Mouse (Mus musculus) neural tube, embryonic 15.5 days (tissue): ENCODE data around the gene Dmgdh. TPM values are rescaled to one million over a fixed set of nuclear protein-coding genes. Genes with fewer than 3 reads are reported as not detected.

Experiments
- ATAC-seq: fragments of 200-750 bp; cut with Nextera tagmentation; 2 replicates; pipeline ENCODE4 v1.8.0; 2017; ENCODE audit warnings: mild to moderate bottlenecking, moderate TSS enrichment, moderate library complexity; ENCODE audit not compliant: low FRiP score
- H3K27ac ChIP-seq: fragments of 300-500 bp; sonication (generic); replicated peaks from 2 replicates; pipeline ENCODE4 v1.5.1; 2015; ENCODE audit warnings: mild to moderate bottlenecking, inconsistent platforms
- H3K27me3 ChIP-seq: fragments of 300-500 bp; sonication (generic); replicated peaks from 2 replicates; pipeline ENCODE4 v1.6.1; 2015; ENCODE audit warnings: inconsistent platforms
- H3K36me3 ChIP-seq: fragments of 300-500 bp; sonication (generic); 2 replicates; pipeline ENCODE4 v1.6.1; 2015; ENCODE audit warnings: inconsistent platforms
- H3K4me1 ChIP-seq: fragments of 300-500 bp; sonication (generic); 2 replicates; pipeline ENCODE4 v1.6.1; 2015; ENCODE audit warnings: inconsistent platforms
- H3K4me2 ChIP-seq: fragments of 300-500 bp; sonication (generic); 2 replicates; pipeline ENCODE4 v1.6.1; 2015; ENCODE audit warnings: inconsistent platforms, mild to moderate bottlenecking, moderate library complexity
- H3K4me3 ChIP-seq: fragments of 300-500 bp; sonication (generic); replicated peaks from 2 replicates; pipeline ENCODE4 v1.5.1; 2015; ENCODE audit warnings: mild to moderate bottlenecking, inconsistent platforms
- H3K9ac ChIP-seq: fragments of 300-500 bp; sonication (generic); replicated peaks from 2 replicates; pipeline ENCODE4 v1.6.1; 2015; ENCODE audit warnings: mild to moderate bottlenecking, inconsistent platforms
- H3K9me3 ChIP-seq: fragments of 300-500 bp; sonication (generic); replicated peaks from 2 replicates; pipeline ENCODE4 v1.6.1; 2016; ENCODE audit warnings: inconsistent platforms
- WGBS: fragments of 180-500 bp; shearing (Covaris S2); methylation state at CpG from one replicate; pipeline ENCODE4 v1.1.7; 2015; ENCODE audit warnings: mixed read lengths; 5-methylcytosine and 5-hydroxymethylcytosine counted together
- polyA plus RNA-seq: library from polyadenylated mRNA; unstranded; fragments of >200 nt; fragmentation: Nextera tagmentation; extraction: Ambion mirVana; gene quantifications from 2 replicates; pipeline ENCODE4 v1.2.1, GENCODE M21; 2015

The Dmgdh gene
- polyA plus RNA-seq, 1 experiment from 2014 or later: 0.18 TPM

DNA sequence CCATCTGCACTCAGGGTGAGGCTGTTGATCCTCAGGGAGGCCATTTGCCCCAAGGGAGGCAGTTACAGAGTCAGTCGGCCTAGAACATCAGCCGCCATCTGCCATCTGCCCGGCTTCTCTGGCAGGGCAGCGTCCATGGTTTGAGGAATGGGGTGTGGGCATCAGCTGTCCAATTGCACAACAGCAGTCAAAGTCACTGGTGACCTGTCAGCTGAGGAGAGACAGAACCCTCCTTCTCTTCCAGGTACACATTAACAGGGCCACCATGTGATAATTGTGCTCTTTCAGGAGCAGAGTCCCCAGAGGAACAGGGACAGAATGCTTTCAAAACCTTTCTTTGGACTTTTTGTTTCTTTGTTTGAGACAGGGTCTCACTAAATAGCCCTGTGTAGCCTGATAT lies 1.9 kb upstream of the Dmgdh start:
- Histone ChIP-seq H3K9me3 (no peaks in the 10 kb centered on the region), H3K4me1 (peaks cover 5% of the 10 kb centered on the region; the same call in 1 of the 2 replicates), H3K36me3 (no peaks in the 10 kb centered on the region), H3K4me2 (no peak overlapping the region), H3K4me3 (no peak overlapping the region), H3K9ac (no peak overlapping the region), H3K27ac (no peak overlapping the region), H3K27me3 (peaks cover 8% of the 10 kb centered on the region)
- ATAC-seq: no peak
- WGBS: 87% methylated on average over 4 of the region's 4 CpGs

DNA sequence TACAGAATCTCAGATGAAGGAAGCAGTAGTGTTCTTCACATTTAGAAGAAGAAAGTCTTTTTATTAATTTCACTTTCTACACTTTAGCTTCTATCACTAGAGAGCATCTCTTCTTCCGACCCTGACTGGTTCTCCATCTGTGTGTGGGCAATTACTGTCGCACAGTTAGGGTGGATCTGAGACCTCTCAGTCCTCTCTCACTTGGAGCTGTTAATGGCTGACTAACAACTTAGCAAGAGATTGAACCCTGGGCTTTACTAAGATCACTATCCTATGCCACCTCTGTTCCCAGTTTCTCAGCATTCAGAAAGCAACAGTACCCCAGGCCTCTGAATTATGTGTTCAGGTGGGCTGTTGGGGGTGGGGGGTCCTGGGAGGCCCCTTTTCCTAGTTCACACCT lies 937 bp upstream of the Dmgdh start:
- Histone ChIP-seq H3K27me3 (peaks cover 8% of the 10 kb centered on the region), H3K27ac (no peak overlapping the region), H3K4me1 (peaks cover 5% of the 10 kb centered on the region; the same call in 1 of the 2 replicates), H3K9me3 (no peaks in the 10 kb centered on the region), H3K9ac (no peak overlapping the region), H3K4me3 (no peak overlapping the region), H3K36me3 (no peaks in the 10 kb centered on the region), H3K4me2 (no peak overlapping the region)
- no peak for ATAC-seq
- WGBS: 59% methylated on average over 2 of the region's 2 CpGs

DNA sequence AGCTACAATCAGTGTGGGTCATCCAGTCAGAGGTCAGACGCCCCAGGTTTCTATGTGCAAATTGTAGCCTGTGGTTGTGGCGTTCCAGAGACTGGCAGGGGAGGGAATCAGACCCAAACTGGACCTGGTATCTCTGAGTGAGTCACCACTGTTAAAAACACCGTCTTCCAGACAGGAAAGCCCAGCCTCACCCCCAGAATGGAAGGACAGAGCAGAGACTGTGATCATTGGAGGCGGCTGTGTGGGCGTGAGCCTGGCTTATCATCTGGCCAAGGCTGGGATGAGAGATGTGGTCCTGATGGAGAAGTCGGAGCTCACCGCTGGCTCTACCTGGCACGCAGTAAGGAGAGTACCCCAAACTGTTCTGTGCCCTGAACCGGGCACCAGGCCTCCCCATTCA lies 2.6 kb downstream of the Dmgdh start:
- H3K27me3 ChIP-seq: peaks cover 8% of the 10 kb centered on the region
- H3K9ac ChIP-seq: no peak overlapping the region
- no peaks in the 10 kb centered on the region for H3K36me3 ChIP-seq
- H3K4me3 ChIP-seq: no peak overlapping the region
- H3K4me1 ChIP-seq: peaks cover 5% of the 10 kb centered on the region; the same call in 1 of the 2 replicates
- no peak for ATAC-seq
- H3K27ac ChIP-seq: no peak overlapping the region
- WGBS: 90% methylated on average over 9 of the region's 9 CpGs
- no peaks in the 10 kb centered on the region for H3K9me3 ChIP-seq
- no peak overlapping the region for H3K4me2 ChIP-seq

DNA sequence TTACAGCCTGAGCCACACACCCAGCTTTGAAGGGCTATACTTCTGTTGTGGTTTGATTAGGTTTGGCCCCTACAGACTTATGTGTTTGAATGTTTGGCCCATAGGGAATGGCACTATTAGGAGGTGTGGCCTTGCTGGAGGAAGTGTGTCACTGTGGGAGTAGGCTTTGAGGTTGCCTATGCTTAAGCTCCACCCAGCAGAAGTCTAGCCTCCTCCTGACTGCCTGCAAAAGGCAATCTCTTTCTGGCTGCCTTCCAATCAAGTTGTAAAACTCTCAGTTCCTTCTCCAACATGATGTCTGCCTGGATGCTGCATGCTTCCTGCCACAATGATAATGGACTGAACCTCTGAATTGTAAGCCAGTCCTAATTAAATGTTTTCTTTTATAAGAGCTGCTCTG lies 9.1 kb downstream of the Dmgdh start:
- Histone ChIP-seq H3K27me3 (no peaks in the 10 kb centered on the region), H3K4me1 (no peaks in the 10 kb centered on the region), H3K36me3 (no peaks in the 10 kb centered on the region), H3K4me2 (no peak overlapping the region), H3K9ac (no peak overlapping the region), H3K4me3 (no peak overlapping the region), H3K27ac (no peak overlapping the region; the same call in 1 of the 2 replicates), H3K9me3 (no peaks in the 10 kb centered on the region)
- ATAC-seq: no peak

DNA sequence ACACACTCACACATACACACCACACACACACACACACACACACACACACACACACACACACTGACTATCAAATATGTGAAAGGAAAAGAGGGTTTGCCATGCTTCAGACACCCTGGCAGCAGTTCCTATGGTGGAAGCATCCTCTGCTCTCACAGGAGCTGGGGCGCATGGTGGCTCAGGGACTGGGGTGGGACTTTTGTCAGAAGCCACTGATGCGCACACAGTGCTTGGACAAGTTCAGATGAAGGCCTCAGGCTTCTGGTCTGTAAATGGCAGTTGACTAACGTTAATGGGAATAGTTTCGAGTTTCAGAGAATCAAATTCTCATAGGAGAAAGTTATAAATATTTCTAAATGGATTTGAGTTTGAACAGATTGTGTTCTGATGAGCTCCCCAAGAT lies 11.0 kb downstream of the Dmgdh start:
- Histone ChIP-seq H3K4me3 (no peak overlapping the region), H3K4me1 (no peaks in the 10 kb centered on the region), H3K4me2 (no peak overlapping the region), H3K9me3 (no peaks in the 10 kb centered on the region), H3K27me3 (no peaks in the 10 kb centered on the region), H3K36me3 (no peaks in the 10 kb centered on the region), H3K27ac (no peak overlapping the region), H3K9ac (no peak overlapping the region)
- 71% methylated on average over 4 of the region's 4 CpGs for WGBS
- ATAC-seq: no peak

DNA sequence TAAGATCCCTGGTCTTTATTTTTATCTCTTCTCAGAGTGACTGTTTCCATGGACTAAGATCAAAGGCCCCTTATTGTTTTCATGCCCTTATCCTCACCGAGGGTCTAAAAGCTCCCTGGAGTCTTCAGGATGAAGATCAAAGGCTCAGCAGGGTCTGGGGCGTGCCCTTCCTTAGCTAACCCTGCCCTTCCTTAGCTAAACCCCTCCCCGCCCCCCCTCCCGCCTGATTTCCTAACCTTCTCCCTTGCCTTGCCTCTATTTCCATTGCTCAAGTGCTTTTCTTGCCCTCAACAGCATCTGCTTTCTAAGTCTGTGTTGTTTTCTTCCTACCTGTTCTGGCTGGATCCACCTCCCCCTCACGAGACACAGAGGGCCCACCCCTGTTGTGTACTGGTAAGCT lies 13.1 kb downstream of the Dmgdh start:
- no peaks in the 10 kb centered on the region for H3K4me1 ChIP-seq
- H3K36me3 ChIP-seq: no peaks in the 10 kb centered on the region
- no peaks in the 10 kb centered on the region for H3K9me3 ChIP-seq
- H3K27ac ChIP-seq: no peak overlapping the region
- WGBS: 14% methylated on average over 5 of the region's 5 CpGs
- H3K4me2 ChIP-seq: no peak overlapping the region
- no peak overlapping the region for H3K9ac ChIP-seq
- no peaks in the 10 kb centered on the region for H3K27me3 ChIP-seq
- H3K4me3 ChIP-seq: no peak overlapping the region
- no peak for ATAC-seq

DNA sequence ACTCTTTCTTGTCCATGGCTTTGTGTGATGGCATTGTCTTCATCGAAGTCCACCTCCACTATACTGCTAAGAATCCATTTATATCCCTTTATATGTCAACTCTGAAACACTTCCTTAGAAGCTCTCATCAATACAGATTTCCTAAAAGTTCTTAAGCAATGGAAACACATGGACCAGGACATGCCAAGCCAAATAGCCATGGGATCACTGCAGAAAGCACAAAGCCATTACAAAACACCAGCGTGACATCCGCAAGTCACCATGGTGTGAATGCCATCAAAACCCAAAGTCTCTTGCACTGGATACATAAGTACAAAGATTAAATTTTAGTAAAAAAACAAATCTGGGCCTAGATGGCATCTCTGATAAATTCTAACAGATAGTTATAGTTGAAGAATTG lies 15.3 kb downstream of the Dmgdh start:
- no peaks in the 10 kb centered on the region for H3K36me3 ChIP-seq
- H3K9me3 ChIP-seq: no peaks in the 10 kb centered on the region; the same call in 1 of the 2 replicates
- no peak for ATAC-seq
- H3K27ac ChIP-seq: no peak overlapping the region
- H3K4me3 ChIP-seq: no peak overlapping the region
- no peak overlapping the region for H3K4me2 ChIP-seq
- no peaks in the 10 kb centered on the region for H3K27me3 ChIP-seq
- WGBS: 92% methylated on average over 3 of the region's 3 CpGs
- no peak overlapping the region for H3K9ac ChIP-seq
- H3K4me1 ChIP-seq: no peaks in the 10 kb centered on the region

DNA sequence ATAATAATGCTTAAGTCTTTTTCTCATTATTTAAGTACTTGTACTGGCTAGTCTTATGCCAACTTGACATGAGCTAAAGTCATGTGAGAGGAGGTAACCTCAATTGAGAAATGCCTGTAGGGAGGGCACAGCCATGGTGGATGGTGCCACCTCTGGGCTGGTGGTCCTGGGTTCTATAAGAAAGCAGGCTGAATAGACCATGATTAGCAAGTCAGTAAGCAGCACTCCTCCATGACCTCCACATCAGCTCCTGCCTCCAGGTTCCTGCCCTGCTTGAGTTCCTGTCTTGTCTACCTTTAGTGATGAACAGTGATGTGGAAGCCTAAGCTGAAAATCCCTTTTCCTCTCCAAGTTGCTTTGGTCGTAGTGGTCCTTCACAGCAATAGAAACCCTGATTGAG lies 16.6 kb downstream of the Dmgdh start:
- H3K36me3 ChIP-seq: no peaks in the 10 kb centered on the region
- no peaks in the 10 kb centered on the region for H3K27me3 ChIP-seq
- ATAC-seq: no peak
- H3K9ac ChIP-seq: no peak overlapping the region
- no peak overlapping the region for H3K4me3 ChIP-seq
- 93% methylated on average over 1 of the region's 1 CpGs for WGBS
- no peak overlapping the region for H3K4me2 ChIP-seq
- no peak overlapping the region for H3K27ac ChIP-seq
- no peaks in the 10 kb centered on the region for H3K4me1 ChIP-seq
- no peaks in the 10 kb centered on the region; the same call in 1 of the 2 replicates for H3K9me3 ChIP-seq

DNA sequence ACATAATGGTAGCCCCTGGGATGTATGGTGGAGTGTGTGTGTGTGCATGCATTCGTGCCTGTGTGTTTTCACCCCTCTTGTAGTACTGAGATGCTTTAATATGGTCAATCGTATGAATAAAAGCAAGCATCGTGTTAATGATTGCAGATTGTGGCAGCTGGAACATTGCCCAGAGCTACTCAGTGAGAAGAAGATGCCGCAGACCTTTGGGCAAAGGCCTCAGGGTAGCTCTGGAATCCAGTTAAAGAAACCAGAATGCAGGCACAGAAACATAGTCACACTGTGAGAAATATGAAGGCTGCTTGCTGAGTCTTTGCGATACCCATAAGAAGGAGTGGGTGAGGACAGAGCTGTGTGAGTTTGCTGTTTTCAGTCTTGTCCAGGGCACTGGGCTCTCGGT lies 24.6 kb downstream of the Dmgdh start:
- H3K4me3 ChIP-seq: no peak overlapping the region
- H3K4me1 ChIP-seq: no peaks in the 10 kb centered on the region
- WGBS: 76% methylated on average over 6 of the region's 6 CpGs
- H3K4me2 ChIP-seq: no peak overlapping the region
- H3K9ac ChIP-seq: no peak overlapping the region
- ATAC-seq: no peak
- H3K36me3 ChIP-seq: no peaks in the 10 kb centered on the region
- no peaks in the 10 kb centered on the region for H3K27me3 ChIP-seq
- no peak overlapping the region for H3K27ac ChIP-seq
- no peaks in the 10 kb centered on the region; the same call in 1 of the 2 replicates for H3K9me3 ChIP-seq

DNA sequence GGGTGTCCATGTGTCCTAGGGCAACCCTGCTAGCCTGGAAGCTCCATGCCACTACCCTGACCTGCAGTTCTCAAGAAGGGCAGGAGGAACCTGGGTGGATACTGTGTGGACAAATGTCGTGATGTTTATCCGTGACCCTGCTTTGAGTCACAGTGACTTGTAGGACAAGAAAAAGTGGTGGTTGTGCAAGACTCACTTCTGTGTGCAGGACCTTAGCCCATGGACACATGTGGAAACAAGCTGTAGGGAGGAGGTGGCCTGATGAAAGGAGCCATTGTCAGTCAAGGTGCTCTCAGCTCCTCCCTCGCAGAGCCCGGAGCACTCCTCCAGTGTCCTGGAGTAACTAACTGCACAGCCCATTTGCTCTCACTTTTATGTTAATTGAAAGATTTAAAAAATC lies 31.5 kb downstream of the Dmgdh start:
- H3K9ac ChIP-seq: no peak overlapping the region
- ATAC-seq: no peak
- 83% methylated on average over 4 of the region's 4 CpGs for WGBS
- H3K27ac ChIP-seq: no peak overlapping the region
- no peaks in the 10 kb centered on the region for H3K4me1 ChIP-seq
- H3K27me3 ChIP-seq: no peaks in the 10 kb centered on the region
- H3K9me3 ChIP-seq: no peaks in the 10 kb centered on the region
- H3K4me2 ChIP-seq: no peak overlapping the region
- no peak overlapping the region for H3K4me3 ChIP-seq
- H3K36me3 ChIP-seq: no peaks in the 10 kb centered on the region

DNA sequence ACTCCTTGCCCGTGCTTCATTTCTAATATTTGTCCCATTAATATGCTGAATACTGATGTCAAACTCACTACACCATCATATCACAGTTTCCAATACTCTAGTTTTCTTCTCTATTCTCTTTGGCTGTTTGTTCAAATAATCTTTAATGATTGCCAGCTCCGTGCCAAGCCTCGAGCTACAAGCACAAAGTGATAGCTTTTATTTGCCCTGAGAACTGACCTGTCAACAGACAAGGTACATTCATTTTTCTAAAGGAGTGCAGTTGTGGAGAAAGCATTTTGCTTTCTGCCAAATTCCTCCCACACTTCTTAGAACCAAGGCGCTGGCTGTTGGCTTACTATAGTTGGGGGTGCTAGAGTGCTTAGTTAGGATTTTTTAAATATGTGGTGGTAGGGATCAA lies 33.0 kb downstream of the Dmgdh start:
- no peak overlapping the region for H3K9ac ChIP-seq
- H3K4me3 ChIP-seq: no peak overlapping the region
- H3K27ac ChIP-seq: no peak overlapping the region
- H3K4me2 ChIP-seq: no peak overlapping the region
- no peaks in the 10 kb centered on the region for H3K27me3 ChIP-seq
- no peaks in the 10 kb centered on the region for H3K4me1 ChIP-seq
- 85% methylated on average over 4 of the region's 4 CpGs for WGBS
- no peaks in the 10 kb centered on the region for H3K36me3 ChIP-seq
- H3K9me3 ChIP-seq: no peaks in the 10 kb centered on the region
- no peak for ATAC-seq

DNA sequence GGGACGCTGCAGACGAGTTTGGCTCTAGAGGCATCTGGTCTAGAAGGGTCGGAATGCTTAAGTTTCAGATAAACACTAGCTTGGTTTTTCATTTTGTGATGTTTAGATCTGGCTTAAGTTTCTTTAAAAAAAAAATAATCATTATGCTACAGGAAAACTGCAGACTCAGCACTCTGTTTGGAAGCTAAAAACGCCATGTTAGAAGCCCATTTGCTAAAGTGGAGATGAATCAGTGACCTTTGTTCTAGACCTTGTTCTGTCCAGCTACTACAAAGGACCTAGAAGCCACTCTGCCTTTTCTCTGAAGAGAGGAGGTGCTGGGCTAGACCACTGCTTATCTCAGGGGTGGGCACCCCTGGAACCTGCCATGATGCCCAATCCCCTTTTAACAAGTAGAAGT lies 36.1 kb downstream of the Dmgdh start:
- Histone ChIP-seq H3K4me1 (no peaks in the 10 kb centered on the region), H3K4me3 (no peak overlapping the region), H3K4me2 (no peak overlapping the region), H3K27me3 (no peaks in the 10 kb centered on the region), H3K9me3 (no peaks in the 10 kb centered on the region), H3K9ac (no peak overlapping the region), H3K36me3 (no peaks in the 10 kb centered on the region), H3K27ac (no peak overlapping the region)
- 90% methylated on average over 4 of the region's 4 CpGs for WGBS
- ATAC-seq: no peak

DNA sequence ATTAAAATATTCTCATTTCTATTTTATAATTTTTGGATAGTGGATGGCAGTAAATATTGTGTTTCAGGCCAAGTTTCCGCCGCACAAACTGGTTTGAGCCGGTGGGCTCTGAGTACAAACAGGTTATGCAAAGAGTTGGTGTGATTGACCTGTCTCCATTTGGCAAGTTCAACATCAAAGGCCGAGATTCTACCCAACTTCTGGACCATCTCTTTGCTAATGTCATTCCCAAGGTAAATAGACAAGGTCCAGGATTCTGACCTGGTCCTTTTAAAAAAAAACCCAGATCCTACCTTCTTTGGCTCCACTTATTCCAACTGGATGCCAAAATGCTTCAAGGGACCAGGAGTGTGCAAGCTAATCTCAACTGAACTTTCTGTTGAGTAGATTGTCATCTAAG lies 37.0 kb downstream of the Dmgdh start:
- WGBS: 91% methylated on average over 4 of the region's 4 CpGs
- ATAC-seq: no peak
- no peaks in the 10 kb centered on the region for H3K27me3 ChIP-seq
- no peak overlapping the region for H3K4me3 ChIP-seq
- no peak overlapping the region for H3K9ac ChIP-seq
- H3K4me1 ChIP-seq: no peaks in the 10 kb centered on the region
- H3K9me3 ChIP-seq: no peaks in the 10 kb centered on the region
- no peak overlapping the region for H3K4me2 ChIP-seq
- no peak overlapping the region for H3K27ac ChIP-seq
- no peaks in the 10 kb centered on the region for H3K36me3 ChIP-seq
